Mouse (Mus musculus) layer of hippocampus, adult 18-20 months (tissue): ENCODE data around the gene Kiss1r. TPM values are rescaled to one million over a fixed set of nuclear protein-coding genes. Genes with fewer than 3 reads are reported as not detected.
A peak's percentile ranks its signal among the peaks of the same experiment; 100 is the strongest.
"Not testable (repeated sequence)": the region's sequence is repeated elsewhere in the genome, so short reads cannot be mapped to it uniquely, and the experiment has no call there.

ENCODE experiments used
- DNase-seq, 2 experiments: peaks; one replicate each; pipeline ENCODE4 v3.0.0; 2022; ENCODE audit warnings: low spot score in 2 of 2
- long read RNA-seq: library from polyadenylated mRNA; stranded (forward); transcript quantifications from one replicate; pipeline ENCODE4 v2.0.0, GENCODE M21; 2021
- total RNA-seq, 2 experiments: library from RNA; stranded (reverse); gene quantifications; 2 replicates each; pipeline ENCODE4 v1.2.3; 2021

Gene Kiss1r
- total RNA-seq: 1 to 10 TPM; 6.7 to 7.8 TPM
- long read RNA-seq, partial matches to known transcripts: 0 of 7 reads
- long read RNA-seq, other reads (novel, unspliced or antisense): 4 of 7 reads

DNA sequence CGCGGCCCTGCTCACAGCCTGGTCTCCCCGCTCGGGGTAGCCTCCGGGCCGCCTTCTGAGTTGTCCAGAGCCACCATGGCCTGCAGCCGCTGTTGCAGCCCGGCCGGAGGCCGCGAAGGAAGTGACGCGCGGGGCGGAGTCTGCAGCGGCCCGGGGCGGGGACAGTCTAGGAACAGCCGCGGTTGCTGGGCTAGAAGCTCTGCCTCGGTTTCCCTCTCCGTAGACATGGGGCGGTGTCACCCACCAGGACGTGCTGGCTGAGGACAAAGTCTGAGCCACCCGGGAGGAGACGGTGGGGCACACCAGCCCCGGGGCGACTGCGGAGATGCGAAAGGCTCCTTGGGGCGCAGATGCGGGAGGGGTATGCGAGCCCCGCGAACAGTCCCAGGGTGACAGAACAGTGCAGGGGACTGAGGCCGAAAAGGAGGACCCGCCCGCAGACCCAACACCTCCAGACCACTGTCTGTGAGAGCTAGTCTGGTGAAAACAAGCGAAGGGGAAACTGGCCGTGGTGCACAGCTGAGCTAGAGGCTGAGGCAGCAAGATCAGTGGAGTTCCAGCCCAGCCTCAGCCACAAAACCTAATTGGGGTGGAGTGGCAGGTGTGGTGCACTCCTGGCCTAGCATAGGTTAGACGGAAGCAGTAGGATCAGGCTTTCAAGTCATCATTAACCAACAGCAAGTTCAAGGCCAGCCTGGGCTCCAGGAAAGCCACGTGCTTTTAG is at the start of gene Kiss1r:
Kiss1r (plus strand) TSS at position 164 of the 724 bp plus-strand sequence.
- peak; percentile 80 to 86 for DNase-seq

DNA sequence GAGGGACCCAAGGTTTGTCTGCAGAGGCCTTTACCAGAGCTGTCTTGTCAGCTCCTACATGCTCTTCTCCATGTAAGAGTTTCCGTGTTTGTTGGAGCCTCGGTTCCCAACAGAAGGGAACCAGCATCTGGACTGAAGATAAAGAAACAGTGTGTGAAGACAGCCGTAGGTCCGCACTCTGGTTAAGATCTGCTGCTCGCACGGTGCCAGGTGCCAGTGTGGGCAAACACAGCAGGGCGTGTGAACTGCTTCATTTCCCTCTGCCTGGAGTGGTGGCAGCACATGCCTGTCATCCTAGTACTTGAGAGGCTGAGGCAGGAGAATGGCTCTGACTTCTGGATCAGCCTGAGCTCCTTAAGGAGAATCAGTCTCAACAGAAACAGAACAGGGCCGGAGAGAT is 44.9 kb upstream of the Kiss1r start:
- DNase-seq: no peak

DNA sequence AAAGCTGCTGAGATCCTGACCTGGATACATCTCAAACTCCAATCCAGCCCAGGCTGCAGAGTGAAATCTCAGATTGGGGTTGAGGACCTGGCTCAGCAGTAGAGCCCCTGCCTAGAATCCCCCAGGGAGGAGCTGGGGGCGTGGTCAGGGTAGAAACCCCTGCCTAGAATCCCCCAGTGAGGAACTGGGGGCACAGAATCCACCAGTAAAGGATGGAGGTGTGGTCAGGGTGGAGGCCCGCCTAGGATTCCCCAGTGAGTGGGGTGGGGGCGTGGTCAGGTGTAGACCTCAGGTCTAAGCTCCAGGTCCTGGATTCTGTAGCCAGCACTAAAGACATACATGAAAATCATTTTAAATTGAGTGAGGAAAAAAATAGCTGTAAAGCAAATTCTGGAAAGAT is 43.9 kb upstream of the Kiss1r start:
- no peak for DNase-seq

- no peak for DNase-seq
Observed at GRCm38 (mm10) chr10:79873313-79873712, 43.5 kb upstream of the Kiss1r start.

GRCm38 (mm10) chr10:79873715-79874289 is 43.0 kb upstream of the Kiss1r start:
- DNase-seq: no peak

- DNase-seq: no peak
Observed at GRCm38 (mm10) chr10:79874290-79874862, 42.4 kb upstream of the Kiss1r start, which contains the start of the genes Prtn3 and Plppr3. TSS of gene Prtn3 (plus strand) at chr10:79874476. TSS of gene Plppr3 (minus strand) at chr10:79874634.

DNA sequence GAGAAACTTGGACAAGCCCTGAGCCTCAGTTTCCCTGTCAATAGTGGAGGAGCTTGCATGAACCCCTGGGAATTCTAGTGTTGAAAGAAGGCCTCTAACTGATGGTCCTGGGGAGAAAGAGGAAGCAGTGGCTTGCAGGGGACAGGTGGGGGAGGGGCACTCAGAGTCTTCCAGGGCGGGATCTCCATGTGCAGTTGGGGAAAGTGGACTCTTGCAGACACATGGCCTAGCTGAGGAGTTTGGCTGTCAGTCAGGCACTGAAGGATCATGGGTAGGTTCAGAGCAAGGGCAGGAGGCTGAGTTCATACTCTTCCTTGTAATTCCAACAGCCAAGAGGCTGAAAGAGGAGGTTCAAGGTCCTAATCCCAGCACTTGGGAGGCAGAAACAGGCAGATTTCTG is 39.6 kb upstream of the Kiss1r start:
- no peak for DNase-seq

DNA sequence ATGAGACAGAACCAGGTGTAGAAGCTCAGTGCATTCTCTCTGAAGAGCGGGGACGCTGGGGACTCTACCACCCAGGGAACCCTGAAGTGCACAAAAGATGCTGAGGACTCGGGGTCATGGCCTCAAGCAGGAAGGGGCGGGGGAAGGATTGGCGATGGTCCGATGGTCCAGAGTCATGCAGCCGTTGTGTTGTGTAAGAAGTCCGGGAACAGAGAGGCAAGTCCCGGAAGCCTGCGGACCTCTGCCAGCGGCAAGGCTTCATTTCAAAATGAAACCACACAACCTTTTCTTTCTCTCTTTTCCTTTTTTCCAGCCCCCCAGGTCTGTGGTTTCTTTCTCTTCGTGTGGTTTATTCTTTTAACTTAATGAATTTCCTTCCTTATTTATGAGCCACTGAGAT is 39.0 kb upstream of the Kiss1r start:
- no peak for DNase-seq

- no peak for DNase-seq
Observed at GRCm38 (mm10) chr10:79879527-79879926, 37.2 kb upstream of the Kiss1r start.

DNA sequence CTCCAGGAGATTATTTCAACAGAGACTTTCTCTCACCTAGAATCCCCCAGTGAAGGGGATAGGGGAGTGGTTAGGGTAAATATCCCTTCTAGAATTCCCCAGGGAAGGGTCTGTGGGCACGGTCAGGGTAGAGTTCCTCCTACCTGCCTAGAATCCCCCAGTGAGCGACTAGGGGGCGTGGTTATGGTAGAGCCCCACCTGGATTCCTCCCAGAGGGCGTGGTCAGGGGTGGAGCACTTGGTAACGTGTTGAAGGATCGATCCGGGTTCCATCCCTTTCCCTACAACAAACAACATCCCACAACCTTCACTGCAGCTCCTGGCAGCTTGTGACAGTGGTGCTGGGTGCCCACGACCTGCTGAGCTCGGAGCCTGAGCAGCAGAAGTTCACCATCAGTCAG is 36.0 kb upstream of the Kiss1r start:
- DNase-seq: no peak

DNA sequence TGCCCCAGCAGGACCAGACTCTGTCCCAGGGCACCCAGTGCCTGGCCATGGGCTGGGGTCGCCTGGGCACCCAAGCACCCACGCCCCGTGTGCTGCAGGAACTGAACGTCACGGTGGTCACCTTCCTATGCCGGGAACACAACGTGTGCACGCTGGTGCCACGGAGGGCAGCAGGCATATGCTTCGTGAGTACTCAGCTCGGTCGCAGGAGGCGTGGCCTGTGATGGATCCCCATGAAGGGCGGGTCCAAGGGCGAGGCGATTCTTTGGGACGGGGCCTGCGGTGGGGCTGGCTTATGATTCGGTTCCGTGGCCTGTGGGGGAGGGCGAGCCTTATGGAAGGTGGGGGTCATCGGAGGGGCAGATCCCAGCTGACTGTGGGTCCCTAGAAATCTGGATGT is 34.8 kb upstream of the Kiss1r start:
- DNase-seq: no peak

- DNase-seq: peak; percentile 59 to 87
Observed at GRCm38 (mm10) chr10:79883297-79884084, 33.3 kb upstream of the Kiss1r start.

- no peak for DNase-seq
Observed at GRCm38 (mm10) chr10:79884446-79884845, 32.3 kb upstream of the Kiss1r start.

- DNase-seq: not testable (repeated sequence)
Observed at GRCm38 (mm10) chr10:79884938-79885337, 31.8 kb upstream of the Kiss1r start.

- no peak for DNase-seq
Observed at GRCm38 (mm10) chr10:79886054-79886453, 30.7 kb upstream of the Kiss1r start, which contains the start of gene Elane. TSS of gene Elane (plus strand) at chr10:79886247.

DNA sequence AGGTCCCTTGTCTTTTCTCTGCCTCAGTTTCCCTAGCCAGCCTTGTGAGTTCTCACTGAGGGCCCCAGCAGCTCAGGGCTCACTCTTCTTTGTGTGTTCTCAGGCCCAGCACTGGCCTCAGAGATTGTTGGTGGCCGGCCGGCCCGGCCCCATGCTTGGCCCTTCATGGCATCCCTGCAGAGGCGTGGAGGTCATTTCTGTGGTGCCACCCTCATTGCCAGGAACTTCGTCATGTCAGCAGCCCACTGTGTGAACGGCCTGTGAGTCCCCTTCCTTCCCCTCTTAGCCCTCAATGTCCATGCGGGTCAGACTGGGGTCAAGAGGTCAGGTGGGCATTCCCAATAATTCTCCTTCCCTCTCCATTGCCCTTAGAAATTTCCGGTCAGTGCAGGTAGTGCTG is 30.2 kb upstream of the Kiss1r start:
- DNase-seq: no peak

DNA sequence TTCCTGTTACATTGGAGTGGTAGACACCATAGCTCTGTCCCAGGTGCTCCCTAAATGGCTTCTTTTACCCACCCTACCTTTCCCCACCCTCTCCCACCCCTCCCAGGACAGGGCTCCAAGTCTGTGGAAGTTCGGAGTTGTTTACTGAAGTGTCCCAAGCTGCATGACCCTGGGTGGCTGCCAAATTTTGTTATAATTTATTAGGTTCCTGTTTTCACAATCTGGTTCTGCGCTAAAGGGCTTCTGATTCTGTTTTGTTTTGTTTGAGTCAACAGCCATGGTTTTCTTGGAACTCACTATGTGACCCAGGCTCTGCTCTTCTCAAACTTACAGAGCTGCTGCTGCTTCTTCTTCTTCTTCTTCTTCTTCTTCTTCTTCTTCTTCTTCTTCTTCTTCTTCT is 27.4 kb upstream of the Kiss1r start:
- no peak for DNase-seq

GRCm38 (mm10) chr10:79890670-79891069 is 26.1 kb upstream of the Kiss1r start, which contains the start of gene Cfd:
TSS of gene Cfd (plus strand) at chr10:79890853.
- no peak for DNase-seq

GRCm38 (mm10) chr10:79892451-79893118 is 24.2 kb upstream of the Kiss1r start:
- DNase-seq: peak; percentile 68 to 84

DNA sequence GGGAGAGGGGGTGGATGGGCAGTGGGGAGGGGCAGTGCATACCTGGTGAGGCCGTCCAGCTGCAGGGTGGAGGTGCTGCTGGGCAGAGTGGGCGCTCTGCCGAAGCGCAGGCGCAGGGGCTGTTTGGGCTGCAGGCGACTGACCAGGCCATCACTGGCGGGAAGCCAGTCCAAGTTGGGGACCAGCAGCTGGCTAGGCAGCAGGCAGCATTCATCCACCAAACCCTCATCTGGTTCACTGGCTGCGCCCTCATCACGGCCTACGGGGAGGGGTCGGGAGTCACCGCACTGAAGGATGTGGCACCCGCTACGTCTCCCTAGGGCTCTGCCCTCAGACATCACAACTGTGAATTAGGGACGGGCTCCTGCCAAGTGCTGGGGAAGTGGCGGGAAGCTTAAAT is 20.5 kb upstream of the Kiss1r start:
- DNase-seq: no peak

GRCm38 (mm10) chr10:79896814-79897213 is 20.0 kb upstream of the Kiss1r start:
- DNase-seq: no peak
